10 mouse cellular contexts compared by ENCODE assay signal in genomic region chr15:82905431-82906395, GRCm38 (mm10).
DNase-seq lines count a peak whose midpoint lies in the region; ATAC-seq and TF ChIP-seq lines count a peak whose summit lies in the region.
"Had no signal": no experiment of that assay in that cellular context is flagged by ENCODE, and none has a peak within 500 bp of the region (broad histone marks: within the 10 kb centered on the region; RNA-seq: fewer than 3 reads in every experiment).

No protein-coding gene starts in this region.

- no peaks in the 10 kb centered on the region for H3K36me3 ChIP-seq in heart, postnatal 0 days (replicated peaks; ENCODE audit: control insufficient read depth, insufficient read depth, low read length)
- H3K36me3 ChIP-seq in lung, embryonic 14.5 days (ENCODE audit: insufficient read depth) = no peaks in the 10 kb centered on the region
- H3K36me3 ChIP-seq in limb, embryonic 10.5 days = no peaks in the 10 kb centered on the region
- H3K36me3 ChIP-seq: lung, embryonic 15.5 days; neural tube, embryonic 12.5 days had no signal

- peak; percentile 8; the same call in 1 of the 2 replicates for TF ChIP-seq CTCF in heart, postnatal 0 days (IDR thresholded peaks at IDR 0.05; ENCODE audit: low read depth)
- peak; percentile 24; the same call in 1 of the 2 replicates for TF ChIP-seq CTCF in lung, embryonic 14.5 days (IDR thresholded peaks at IDR 0.05; ENCODE audit: low read depth)
- TF ChIP-seq CTCF in bone marrow, adult 2 months (IDR thresholded peaks at IDR 0.05; ENCODE audit: control insufficient read depth, insufficient read depth, low read length) = peak; percentile 45; the same call in 1 of the 2 replicates

- H3K4me2 ChIP-seq in heart, postnatal 0 days (ENCODE audit: low read depth, low read length) = no peak overlapping the region
- H3K4me2 ChIP-seq in lung, embryonic 14.5 days = no peak overlapping the region
- H3K4me2 ChIP-seq: lung, embryonic 15.5 days; neural tube, embryonic 12.5 days had no signal

- H3K27me3 ChIP-seq in heart, postnatal 0 days (ENCODE audit: control insufficient read depth, insufficient read depth, low read length) = peaks cover 7% of the 10 kb centered on the region; the same call in 1 of the 2 replicates
- H3K27me3 ChIP-seq in lung, embryonic 14.5 days (ENCODE audit: insufficient read depth, low read length) = no peaks in the 10 kb centered on the region
- H3K27me3 ChIP-seq in limb, embryonic 10.5 days (ENCODE audit: low read depth, poor library complexity, severe bottlenecking) = peaks cover 38% of the 10 kb centered on the region

- no peak overlapping the region for H3K9ac ChIP-seq in heart, postnatal 0 days (replicated peaks; ENCODE audit: low read depth, low read length)
- no peak overlapping the region for H3K9ac ChIP-seq in lung, embryonic 14.5 days
- H3K9ac ChIP-seq: lung, embryonic 15.5 days; neural tube, embryonic 12.5 days had no signal

- peaks cover 18% of the 10 kb centered on the region for H3K4me1 ChIP-seq in heart, postnatal 0 days (ENCODE audit: control insufficient read depth, insufficient read depth)
- H3K4me1 ChIP-seq in lung, embryonic 14.5 days (ENCODE audit: insufficient read depth) = peaks cover 11% of the 10 kb centered on the region
- H3K4me1 ChIP-seq in bone marrow, adult 2 months (ENCODE audit: control insufficient read depth, insufficient read depth, low read length) = peaks cover 10% of the 10 kb centered on the region
- H3K4me1 ChIP-seq in limb, embryonic 10.5 days = peaks cover 80% of the 10 kb centered on the region

- DNase-seq in heart, postnatal 0 days (ENCODE audit: low spot score) = no peak
- no peak for DNase-seq in heart, postnatal 14 days
- no peak for DNase-seq in lung, embryonic 14.5 days
- DNase-seq in lung, postnatal 14 days = no peak
- DNase-seq in limb, embryonic 10.5 days (ENCODE audit: low spot score) = peak; percentile 34
- no peak for DNase-seq in c-Kit-positive CD71-positive TER-119-positive erythroid progenitor cells, embryonic 14.5 days (ENCODE audit: low spot score)

- intact Hi-C loops in heart, postnatal 14 days (cut with DNase I) = loop anchor here (10.0 kb wide), 1 partner anchor 189 kb away; no protein-coding TSS in a partner anchor

- H3K9me3 ChIP-seq in heart, postnatal 0 days (replicated peaks; ENCODE audit: control insufficient read depth, low read length) = no peaks in the 10 kb centered on the region
- no peaks in the 10 kb centered on the region for H3K9me3 ChIP-seq in lung, embryonic 14.5 days (ENCODE audit: low read depth, low read length)
- H3K9me3 ChIP-seq in limb, embryonic 10.5 days (replicated peaks) = no peaks in the 10 kb centered on the region
- H3K9me3 ChIP-seq: lung, embryonic 15.5 days; neural tube, embryonic 12.5 days had no signal

- TF ChIP-seq POLR2A in bone marrow, adult 2 months (IDR thresholded peaks at IDR 0.05; ENCODE audit: borderline replicate concordance, control insufficient read depth, low read depth, low read length) = no peak

- WGBS in heart, postnatal 0 days = 72% methylated on average over 8 of the region's 8 CpGs
- 77% methylated on average over 8 of the region's 8 CpGs for WGBS in lung, embryonic 14.5 days
- WGBS in bone marrow, adult 2 months = 49% methylated on average over 8 of the region's 8 CpGs
- WGBS in limb, embryonic 10.5 days = 77% methylated on average over 8 of the region's 8 CpGs

- H3K27ac ChIP-seq in heart, postnatal 0 days (ENCODE audit: low read depth) = no peak overlapping the region
- H3K27ac ChIP-seq in lung, embryonic 14.5 days (ENCODE audit: low read depth) = no peak overlapping the region
- H3K27ac ChIP-seq in bone marrow, adult 2 months (ENCODE audit: control insufficient read depth, insufficient read depth, low read depth, low read length, poor library complexity) = peak overlapping the region; percentile 47
- H3K27ac ChIP-seq in limb, embryonic 10.5 days = no peak overlapping the region
- H3K27ac ChIP-seq: heart, adult 2 months; lung, embryonic 15.5 days; neural tube, embryonic 12.5 days had no signal

- H3K4me3 ChIP-seq in heart, postnatal 0 days (ENCODE audit: low read depth, low read length) = no peak overlapping the region
- H3K4me3 ChIP-seq in lung, embryonic 14.5 days (ENCODE audit: low read depth, low read length) = no peak overlapping the region
- no peak overlapping the region for H3K4me3 ChIP-seq in bone marrow, adult 2 months (replicated peaks; ENCODE audit: control insufficient read depth, low read depth, low read length)
- H3K4me3 ChIP-seq in limb, embryonic 10.5 days = no peak overlapping the region
- H3K4me3 ChIP-seq: heart, adult 2 months; lung, embryonic 15.5 days; neural tube, embryonic 12.5 days had no signal

- no peak for TF ChIP-seq EP300 in heart, postnatal 0 days (IDR thresholded peaks at IDR 0.05; ENCODE audit: low read depth)

- no peak; the same call in 1 of the 2 replicates for ATAC-seq in heart, postnatal 0 days (ENCODE audit: insufficient read depth, low read depth)
- no peak for ATAC-seq in lung, embryonic 14.5 days (ENCODE audit: insufficient read depth)
